Mouse (Mus musculus): Measurements from ENCODE around the gene Vmn1r12. TPM values are rescaled to one million over a fixed set of nuclear protein-coding genes. Genes with fewer than 3 reads are reported as not detected.
"Not testable (repeated sequence)": the region's sequence is repeated elsewhere in the genome, so short reads cannot be mapped to it uniquely, and the experiment has no call there.

The Vmn1r12 gene
- polyA plus RNA-seq (2012; rRNA removed) = not detected in 2 replicates

DNA sequence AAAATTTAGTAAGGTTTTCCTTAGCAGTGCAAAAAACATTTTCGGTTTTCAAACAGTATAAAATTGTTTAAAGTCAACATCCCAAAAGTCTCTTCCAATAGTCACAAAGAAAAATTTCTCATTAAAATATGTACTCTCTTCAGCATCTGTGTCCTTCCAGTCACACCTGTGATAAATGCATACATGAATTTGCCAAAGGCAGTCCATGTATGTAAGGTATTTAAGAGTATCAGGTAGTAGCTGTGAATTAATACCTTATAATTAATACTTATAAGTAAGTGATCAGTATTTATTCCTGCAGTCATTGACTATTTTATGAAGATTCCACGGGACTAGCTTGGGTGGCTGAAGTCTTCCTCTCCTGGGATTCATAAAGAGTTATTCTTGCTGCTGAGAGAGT is at the start of gene Vmn1r12:
Gene Vmn1r12 (plus strand): TSS at position 301 of the 400 bp plus-strand sequence.
- TF ChIP-seq CTCF (IDR thresholded peaks at IDR 0.05; ENCODE audit: borderline replicate concordance, control insufficient read depth, extremely low read depth, insufficient read depth, low read length, poor library complexity) (no peak), POLR2A (IDR thresholded peaks at IDR 0.05; ENCODE audit: control insufficient read depth, extremely low read depth, insufficient read depth, low read length, poor library complexity) (no peak)
- no peak within 1 kb of the TSS for H3K27ac ChIP-seq (ENCODE audit: control insufficient read depth, insufficient read depth, low read length)
- H3K27me3 ChIP-seq (ENCODE audit: control insufficient read depth, insufficient read depth, low read length) = no peaks in the 10 kb centered on the region
- H3K4me3 ChIP-seq (ENCODE audit: control insufficient read depth, insufficient read depth, low read length) = no peak within 1 kb of the TSS
- H3K4me1 ChIP-seq (replicated peaks; ENCODE audit: control insufficient read depth, insufficient read depth, low read length) = no peaks in the 10 kb centered on the region
- 92% methylated on average over 2 of the region's 2 CpGs for WGBS
- no peak for DNase-seq
- H3K36me3 ChIP-seq (ENCODE audit: control insufficient read depth, insufficient read depth, low read length) = no peaks in the 10 kb centered on the region

DNA sequence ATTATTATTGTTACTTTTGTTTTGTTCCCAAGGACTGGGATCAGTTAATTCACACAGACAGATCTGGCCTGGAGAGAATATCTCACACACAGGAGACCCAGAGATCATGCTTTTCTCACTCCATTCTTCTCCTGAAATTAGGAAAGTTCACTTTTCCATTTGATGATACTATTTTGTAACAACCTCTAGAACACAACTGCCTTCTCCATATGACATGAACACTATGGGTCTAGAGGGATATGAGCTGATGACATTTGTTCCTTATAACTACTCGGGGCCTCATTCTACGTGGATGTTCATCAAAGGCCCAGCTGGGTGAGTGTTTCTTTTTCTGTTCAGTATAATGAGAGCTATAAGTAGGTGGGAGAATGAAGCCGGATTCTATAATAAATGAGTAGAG is 47.6 kb upstream of the Vmn1r12 start, which contains the start of gene Vmn1r10:
Gene Vmn1r10 (plus strand): TSS at position 301 of the 400 bp plus-strand sequence.
- WGBS = 95% methylated on average over 3 of the region's 3 CpGs
- Histone ChIP-seq H3K36me3 (ENCODE audit: control insufficient read depth, insufficient read depth, low read length) (no peaks in the 10 kb centered on the region), H3K27ac (ENCODE audit: control insufficient read depth, insufficient read depth, low read length) (no peak within 1 kb of the TSS), H3K4me1 (replicated peaks; ENCODE audit: control insufficient read depth, insufficient read depth, low read length) (no peaks in the 10 kb centered on the region), H3K4me3 (ENCODE audit: control insufficient read depth, insufficient read depth, low read length) (no peak within 1 kb of the TSS), H3K27me3 (ENCODE audit: control insufficient read depth, insufficient read depth, low read length) (no peaks in the 10 kb centered on the region)
- no peak for TF ChIP-seq POLR2A (IDR thresholded peaks at IDR 0.05; ENCODE audit: control insufficient read depth, extremely low read depth, insufficient read depth, low read length, poor library complexity)
- no peak for TF ChIP-seq CTCF (IDR thresholded peaks at IDR 0.05; ENCODE audit: borderline replicate concordance, control insufficient read depth, extremely low read depth, insufficient read depth, low read length, poor library complexity)
- DNase-seq = no peak

GRCm38 (mm10) chr6:57133155-57133554 is 23.6 kb upstream of the Vmn1r12 start, which contains the start of gene Vmn1r11:
Vmn1r11 (plus strand) TSS chr6:57133455.
- H3K27me3 ChIP-seq (ENCODE audit: control insufficient read depth, insufficient read depth, low read length) = no peaks in the 10 kb centered on the region
- H3K36me3 ChIP-seq (ENCODE audit: control insufficient read depth, insufficient read depth, low read length) = no peaks in the 10 kb centered on the region
- WGBS = 86% methylated on average over 1 of the region's 1 CpGs
- H3K27ac ChIP-seq (ENCODE audit: control insufficient read depth, insufficient read depth, low read length) = no peak within 1 kb of the TSS
- DNase-seq = no peak
- H3K4me1 ChIP-seq (replicated peaks; ENCODE audit: control insufficient read depth, insufficient read depth, low read length) = no peaks in the 10 kb centered on the region
- TF ChIP-seq CTCF (IDR thresholded peaks at IDR 0.05; ENCODE audit: borderline replicate concordance, control insufficient read depth, extremely low read depth, insufficient read depth, low read length, poor library complexity) (no peak), POLR2A (IDR thresholded peaks at IDR 0.05; ENCODE audit: control insufficient read depth, extremely low read depth, insufficient read depth, low read length, poor library complexity) (no peak)
- no peak within 1 kb of the TSS for H3K4me3 ChIP-seq (ENCODE audit: control insufficient read depth, insufficient read depth, low read length)

GRCm38 (mm10) chr6:57190016-57190415 is 33.3 kb downstream of the Vmn1r12 start:
- not testable (repeated sequence) for H3K36me3 ChIP-seq (ENCODE audit: control insufficient read depth, insufficient read depth, low read length); DNase-seq; H3K4me3 ChIP-seq (ENCODE audit: control insufficient read depth, insufficient read depth, low read length); H3K4me1 ChIP-seq (replicated peaks; ENCODE audit: control insufficient read depth, insufficient read depth, low read length); H3K27me3 ChIP-seq (ENCODE audit: control insufficient read depth, insufficient read depth, low read length); H3K27ac ChIP-seq (ENCODE audit: control insufficient read depth, insufficient read depth, low read length)
- WGBS = 85% methylated on average over 3 of the region's 3 CpGs

DNA sequence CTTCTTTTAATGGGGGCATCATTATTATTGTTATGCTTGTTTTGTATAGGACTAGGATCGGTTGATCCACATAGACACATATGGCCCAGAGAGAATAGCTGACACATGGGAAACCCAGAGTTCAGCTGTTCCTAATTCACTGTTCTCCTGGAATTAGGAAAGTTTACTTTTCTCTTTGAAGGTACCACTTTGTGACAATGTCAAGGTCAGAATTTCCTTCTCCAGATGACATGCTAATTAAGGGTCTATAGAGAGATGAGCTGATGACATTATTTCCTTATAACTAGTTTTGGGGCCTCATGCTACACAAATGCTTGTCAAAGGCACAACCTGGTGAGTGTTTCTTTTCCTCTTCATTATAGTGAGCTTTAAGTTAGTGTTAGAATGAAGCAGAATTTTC is 46.3 kb downstream of the Vmn1r12 start, which contains the start of gene Vmn1r13:
Gene Vmn1r13 (plus strand): TSS at position 301 of the 400 bp plus-strand sequence.
- not testable (repeated sequence) for H3K36me3 ChIP-seq (ENCODE audit: control insufficient read depth, insufficient read depth, low read length); H3K27me3 ChIP-seq (ENCODE audit: control insufficient read depth, insufficient read depth, low read length); H3K27ac ChIP-seq (ENCODE audit: control insufficient read depth, insufficient read depth, low read length); H3K4me1 ChIP-seq (replicated peaks; ENCODE audit: control insufficient read depth, insufficient read depth, low read length); DNase-seq; H3K4me3 ChIP-seq (ENCODE audit: control insufficient read depth, insufficient read depth, low read length)
- WGBS = 93% methylated on average over 1 of the region's 1 CpGs

Other genes with a start within 250 kb of the Vmn1r12 start
- gene Nt5c3, start 233.0 kb upstream of the Vmn1r12 start, polyA plus RNA-seq (2012; rRNA removed) = 9.5 and 9.6 TPM in 2 replicates
- gene Vmn1r4, start 232.9 kb upstream of the Vmn1r12 start, polyA plus RNA-seq (2012; rRNA removed) = 0.05 and 0.18 TPM in 2 replicates
- not detected in 2 replicates for gene Vmn1r5, start 186.6 kb upstream of the Vmn1r12 start, polyA plus RNA-seq (2012; rRNA removed)
- not detected in 2 replicates for gene Vmn1r6, start 159.7 kb upstream of the Vmn1r12 start, polyA plus RNA-seq (2012; rRNA removed)
- gene Vmn1r7, start 131.6 kb upstream of the Vmn1r12 start, polyA plus RNA-seq (2012; rRNA removed) = not detected in 2 replicates
- gene Vmn1r8, start 124.6 kb upstream of the Vmn1r12 start, polyA plus RNA-seq (2012; rRNA removed) = not detected in 2 replicates
- not detected in 2 replicates for gene Vmn1r9, start 90.1 kb upstream of the Vmn1r12 start, polyA plus RNA-seq (2012; rRNA removed)
- gene Vmn1r10, start 47.5 kb upstream of the Vmn1r12 start, polyA plus RNA-seq (2012; rRNA removed) = not detected in 2 replicates
- not detected in 2 replicates for gene Vmn1r11, start 23.5 kb upstream of the Vmn1r12 start, polyA plus RNA-seq (2012; rRNA removed)
- gene Vmn1r13, start 46.4 kb downstream of the Vmn1r12 start, polyA plus RNA-seq (2012; rRNA removed) = not detected in 2 replicates
- gene Vmn1r14, start 74.8 kb downstream of the Vmn1r12 start, polyA plus RNA-seq (2012; rRNA removed) = not detected in 2 replicates
- gene Vmn1r15, start 101.0 kb downstream of the Vmn1r12 start, polyA plus RNA-seq (2012; rRNA removed) = not detected in 2 replicates
- gene Vmn1r16, start 172.6 kb downstream of the Vmn1r12 start, polyA plus RNA-seq (2012; rRNA removed) = not detected in 2 replicates
- not detected in 2 replicates for gene Vmn1r17, start 206.8 kb downstream of the Vmn1r12 start, polyA plus RNA-seq (2012; rRNA removed)
- not detected in 2 replicates for gene Vmn1r18, start 238.9 kb downstream of the Vmn1r12 start, polyA plus RNA-seq (2012; rRNA removed)
- not detected in 2 replicates for gene Vmn1r19, start 246.9 kb downstream of the Vmn1r12 start, polyA plus RNA-seq (2012; rRNA removed)

Measured in thymus, adult 2 months (tissue).